ENCODE assay signal across 8 mouse cellular contexts in the genomic region with DNA sequence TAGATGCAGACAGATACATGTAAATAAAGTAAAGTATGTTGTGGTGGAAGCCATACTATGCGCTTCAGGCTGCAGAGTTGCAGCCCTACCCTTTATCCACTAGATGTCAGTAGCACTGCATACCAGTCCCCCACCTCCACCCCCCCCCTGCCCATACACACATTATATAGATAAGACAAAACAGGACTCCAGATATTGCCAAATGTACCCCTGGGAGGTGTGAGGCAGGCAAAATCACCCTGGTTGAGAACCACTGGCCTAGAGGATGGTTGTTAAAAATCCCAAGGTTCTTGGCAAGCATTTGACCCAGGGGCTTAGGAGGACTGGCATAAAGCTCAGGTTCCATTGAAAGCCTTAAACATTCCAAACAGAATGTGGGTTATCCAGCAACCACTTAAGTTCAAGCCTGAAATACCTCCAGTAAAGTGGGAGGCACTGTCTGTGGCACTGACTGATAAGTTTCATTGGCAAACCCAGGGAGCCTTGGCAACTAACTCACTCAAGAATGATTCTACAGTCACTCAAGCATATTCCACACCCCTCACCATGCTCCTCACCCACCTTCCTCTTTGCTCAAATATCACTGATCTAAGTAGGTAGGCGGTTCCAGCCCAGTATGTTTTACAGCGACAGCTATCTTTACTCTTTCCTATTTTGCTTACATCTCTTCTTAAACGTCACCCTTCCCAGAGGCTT. TPM values are rescaled to one million over a fixed set of nuclear protein-coding genes. Genes with fewer than 3 reads are reported as not detected.
DNase-seq lines count a peak whose midpoint lies in the region; ATAC-seq lines count a peak whose summit lies in the region.

No protein-coding gene starts in this region.

- no peaks in the 10 kb centered on the region for H3K27me3 ChIP-seq in heart, embryonic 13.5 days (replicated peaks)
- no peaks in the 10 kb centered on the region for H3K27me3 ChIP-seq in stomach, embryonic 15.5 days (replicated peaks)

- no peak for ATAC-seq in heart, embryonic 13.5 days (ENCODE audit: extremely low read depth, insufficient number of reproducible peaks, low FRiP score, low TSS enrichment)
- ATAC-seq in megakaryocyte-erythroid progenitor cell, adult 5-6 weeks (replicated peaks; ENCODE audit: low FRiP score, low TSS enrichment, poor library complexity, severe bottlenecking): peak; percentile 75
- no peak for ATAC-seq in stomach, embryonic 15.5 days (ENCODE audit: insufficient read depth, low FRiP score, low read depth)

- peak overlapping the region; percentile 91 for H3K9ac ChIP-seq in heart, embryonic 13.5 days
- H3K9ac ChIP-seq in stomach, embryonic 15.5 days: peak overlapping the region; percentile 60; the same call in 1 of the 2 replicates

- H3K36me3 ChIP-seq in heart, embryonic 13.5 days: peaks cover 18% of the 10 kb centered on the region
- peaks cover 7% of the 10 kb centered on the region for H3K36me3 ChIP-seq in stomach, embryonic 15.5 days

- peaks cover 19% of the 10 kb centered on the region for H3K4me1 ChIP-seq in heart, embryonic 13.5 days
- peaks cover 14% of the 10 kb centered on the region for H3K4me1 ChIP-seq in stomach, embryonic 15.5 days

- H3K4me3 ChIP-seq in heart, embryonic 13.5 days: peak overlapping the region; percentile 84
- H3K4me3 ChIP-seq in stomach, embryonic 15.5 days (replicated peaks): peak overlapping the region; percentile 94

- DNase-seq in 416B (ENCODE audit: low read depth) (peak; percentile 78), ES-CJ7 (ENCODE audit: low read depth, low spot score) (peak; percentile 44)
- peak; percentile 45 for DNase-seq in embryo, embryonic 10 days (ENCODE audit: low spot score)
- DNase-seq in layer of hippocampus, adult 9-11 months: peak; percentile 58
- no peak for DNase-seq in left cerebral cortex, adult 11 months (ENCODE audit: low spot score)

- H3K4me2 ChIP-seq in heart, embryonic 13.5 days: peak overlapping the region; percentile 83
- peak overlapping the region; percentile 89 for H3K4me2 ChIP-seq in stomach, embryonic 15.5 days

- no peaks in the 10 kb centered on the region for H3K9me3 ChIP-seq in heart, embryonic 13.5 days
- H3K9me3 ChIP-seq in stomach, embryonic 15.5 days: no peaks in the 10 kb centered on the region

- H3K27ac ChIP-seq in heart, embryonic 13.5 days (replicated peaks): peak overlapping the region; percentile 84
- peak overlapping the region; percentile 81; the same call in 1 of the 2 replicates for H3K27ac ChIP-seq in stomach, embryonic 15.5 days

- 3% methylated on average over 4 of the region's 4 CpGs for WGBS in heart, embryonic 13.5 days
- 5% methylated on average over 4 of the region's 4 CpGs for WGBS in stomach, embryonic 15.5 days

RNA-seq across cellular contexts. Expression of gene Akap8l, which starts 1.2 kb away (rescaled TPM):
- polyA plus RNA-seq in heart, embryonic 13.5 days (2015; fragmentation: Nextera tagmentation; extraction: Ambion mirVana): 83.9 and 84.3 TPM in 2 replicates
- total RNA-seq in megakaryocyte-erythroid progenitor cell, adult 5-6 weeks (2014; fragmentation: Nextera tagmentation): 87.7 and 107 TPM in 2 replicates
- total RNA-seq in megakaryocyte-erythroid progenitor cell, adult 5-6 weeks (2017): 154 and 167 TPM in 2 replicates
- 83.5 and 91.1 TPM in 2 replicates for polyA plus RNA-seq in stomach, embryonic 15.5 days (2015; fragmentation: Nextera tagmentation; extraction: Ambion mirVana)

RNA-seq across cellular contexts. Expression of gene Akap8, which starts 28.1 kb away (rescaled TPM):
- 65.8 and 67.8 TPM in 2 replicates for polyA plus RNA-seq in heart, embryonic 13.5 days (2015; fragmentation: Nextera tagmentation; extraction: Ambion mirVana)
- 124 and 135 TPM in 2 replicates for total RNA-seq in megakaryocyte-erythroid progenitor cell, adult 5-6 weeks (2014; fragmentation: Nextera tagmentation)
- total RNA-seq in megakaryocyte-erythroid progenitor cell, adult 5-6 weeks (2017): 208 and 214 TPM in 2 replicates
- 86.1 and 98.3 TPM in 2 replicates for polyA plus RNA-seq in stomach, embryonic 15.5 days (2015; fragmentation: Nextera tagmentation; extraction: Ambion mirVana)

RNA-seq across cellular contexts. Expression of gene Wiz, which starts 40.1 kb away (rescaled TPM):
- polyA plus RNA-seq in heart, embryonic 13.5 days (2015; fragmentation: Nextera tagmentation; extraction: Ambion mirVana): 10.9 and 12.4 TPM in 2 replicates
- 53.4 and 63.4 TPM in 2 replicates for total RNA-seq in megakaryocyte-erythroid progenitor cell, adult 5-6 weeks (2014; fragmentation: Nextera tagmentation)
- total RNA-seq in megakaryocyte-erythroid progenitor cell, adult 5-6 weeks (2017): 6.1 and 6.9 TPM in 2 replicates
- polyA plus RNA-seq in stomach, embryonic 15.5 days (2015; fragmentation: Nextera tagmentation; extraction: Ambion mirVana): 26.2 and 31.2 TPM in 2 replicates

RNA-seq across cellular contexts. Expression of gene Rasal3, which starts 54.2 kb away (rescaled TPM):
- 0.49 and 1.1 TPM in 2 replicates for polyA plus RNA-seq in heart, embryonic 13.5 days (2015; fragmentation: Nextera tagmentation; extraction: Ambion mirVana)
- 49.4 and 57.4 TPM in 2 replicates for total RNA-seq in megakaryocyte-erythroid progenitor cell, adult 5-6 weeks (2014; fragmentation: Nextera tagmentation)
- total RNA-seq in megakaryocyte-erythroid progenitor cell, adult 5-6 weeks (2017): 19.9 and 20.8 TPM in 2 replicates
- polyA plus RNA-seq in stomach, embryonic 15.5 days (2015; fragmentation: Nextera tagmentation; extraction: Ambion mirVana): 2.1 TPM in 2 replicates
